Mouse (Mus musculus): ENCODE measurements around the gene C1qtnf3.

GRCm38 (mm10) chr15:10960267-10960666 is 8.1 kb downstream of the C1qtnf3 start:
- no peak for TF ChIP-seq CTCF (IDR thresholded peaks at IDR 0.05; ENCODE audit: borderline replicate concordance, control insufficient read depth, extremely low read depth, insufficient read depth, low read length, poor library complexity)
- no peak for TF ChIP-seq POLR2A (IDR thresholded peaks at IDR 0.05; ENCODE audit: control insufficient read depth, extremely low read depth, insufficient read depth, low read length, poor library complexity)
